Mouse (Mus musculus): Measurements from ENCODE around the gene Slc34a1.

Gene Slc34a1

DNA sequence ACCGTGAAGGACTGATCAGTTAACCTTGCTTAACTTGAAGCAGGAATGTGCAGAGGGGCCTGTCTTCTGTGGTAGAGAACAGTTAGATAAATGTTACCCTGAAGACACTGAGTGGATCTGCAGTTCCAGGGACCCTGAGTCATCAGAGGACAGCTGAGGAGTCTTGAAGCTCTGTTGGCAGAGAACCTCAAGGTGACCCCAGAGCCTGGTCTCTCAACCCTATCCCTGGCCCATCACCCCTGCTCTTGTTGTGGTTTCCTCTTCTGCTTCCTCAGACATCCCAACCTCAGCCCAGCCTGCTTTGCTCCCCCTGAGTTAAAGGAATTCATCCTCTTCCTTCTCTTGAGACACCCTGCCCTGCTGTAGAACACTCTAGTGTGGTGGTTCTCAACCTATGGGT, at the start of gene Slc34a1:
TSS of gene Slc34a1 (plus strand) at position 100 of the 400 bp plus-strand sequence.
- DNase-seq (ENCODE audit: low spot score in 2 of 2): no peak

DNA sequence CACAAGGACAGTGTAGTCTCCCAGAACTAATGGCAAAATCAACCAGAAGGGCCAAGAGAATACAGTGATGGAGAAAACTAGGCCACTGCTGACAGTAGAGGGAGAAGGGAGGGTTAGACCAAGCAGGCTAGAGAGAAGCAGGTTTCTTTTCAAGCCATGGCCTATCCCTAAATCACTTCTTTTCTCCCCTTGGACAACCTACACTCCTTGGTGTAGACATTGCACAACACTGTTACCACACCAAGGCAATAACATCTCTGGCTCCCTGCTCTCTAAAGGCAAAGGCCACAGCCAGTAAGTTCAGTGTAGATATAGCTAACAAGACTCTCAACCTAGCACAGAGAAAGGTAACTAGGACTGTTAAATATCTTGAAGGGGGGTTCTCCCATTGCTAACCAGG, 36.8 kb upstream of the Slc34a1 start:
- no peak for DNase-seq (ENCODE audit: low spot score in 2 of 2)

- no peak for DNase-seq (ENCODE audit: low spot score in 2 of 2)
Measured at GRCm38 (mm10) chr13:55361974-55362452, 36.0 kb upstream of the Slc34a1 start.

DNA sequence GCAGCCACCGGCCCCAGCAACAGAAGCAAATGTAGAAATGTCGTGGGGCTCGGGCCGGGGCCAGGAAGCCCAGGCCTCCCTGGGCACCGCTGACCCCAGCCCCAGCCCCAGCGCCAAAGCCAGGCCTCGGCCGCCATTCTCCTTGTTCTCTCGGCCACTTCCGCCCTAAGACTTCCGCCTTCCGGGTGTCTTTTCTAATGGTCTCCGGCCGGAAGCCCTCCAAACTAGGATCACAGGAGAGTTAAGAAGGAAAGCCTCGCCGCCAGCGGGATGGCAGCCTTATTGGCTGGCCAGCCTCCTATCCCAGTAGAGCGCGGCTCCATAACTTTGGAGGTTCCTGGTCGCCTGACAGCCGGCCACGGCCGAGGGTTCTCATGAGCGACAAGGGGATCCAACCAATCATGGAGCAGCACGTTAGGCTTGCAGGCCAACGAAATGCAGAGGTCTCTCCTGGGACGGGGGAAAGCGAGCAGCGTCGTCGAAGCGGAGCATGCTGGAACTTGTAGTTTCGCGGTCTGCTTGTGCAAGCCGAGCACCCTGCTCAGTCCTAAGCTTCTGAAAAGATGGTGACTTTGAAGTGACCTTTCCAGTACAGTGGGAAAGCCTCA, 35.4 kb upstream of the Slc34a1 start, which contains the start of gene Lman2:
TSS of gene Lman2 (minus strand) at position 331 of the 608 bp plus-strand sequence.
- peak; percentile 90 to 97 for DNase-seq (ENCODE audit: low spot score in 2 of 2)

GRCm38 (mm10) chr13:55368401-55368800, 29.6 kb upstream of the Slc34a1 start:
- DNase-seq (ENCODE audit: low spot score in 2 of 2): no peak

DNA sequence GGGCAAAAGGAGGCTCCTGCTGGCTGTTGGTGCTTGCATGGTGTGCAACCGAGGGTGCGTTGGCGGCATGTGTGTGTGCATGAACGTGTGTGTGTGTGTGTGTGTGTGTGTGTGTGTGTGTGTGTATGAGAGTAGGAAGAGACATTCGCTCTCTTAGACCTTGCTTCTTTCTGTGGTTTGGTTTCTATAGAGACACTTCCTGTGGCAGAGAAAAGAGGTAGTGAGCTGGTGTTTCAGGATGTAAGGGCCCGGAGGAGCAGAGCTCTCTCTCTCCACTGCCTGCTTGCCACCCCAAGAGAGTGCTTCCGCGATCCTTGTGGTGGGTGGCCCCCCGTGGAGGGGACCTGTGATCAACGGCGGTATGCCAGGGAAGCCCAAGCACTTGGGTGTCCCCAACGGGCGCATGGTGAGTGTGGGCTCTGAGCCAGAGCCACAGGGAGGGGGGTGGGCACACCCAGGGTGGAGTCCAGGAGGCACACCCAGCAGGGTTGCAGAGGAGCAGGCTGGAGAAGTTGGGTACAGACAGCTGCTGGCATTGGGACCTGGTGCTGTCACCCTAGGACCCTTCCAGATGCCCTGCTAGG, 28.4 kb upstream of the Slc34a1 start, which contains the start of gene Rgs14:
TSS of gene Rgs14 (plus strand) at position 202 of the 584 bp plus-strand sequence.
- DNase-seq (ENCODE audit: low spot score in 2 of 2): no peak

GRCm38 (mm10) chr13:55370234-55370633, 27.8 kb upstream of the Slc34a1 start:
- no peak for DNase-seq (ENCODE audit: low spot score in 2 of 2)

GRCm38 (mm10) chr13:55371007-55371681, 26.8 kb upstream of the Slc34a1 start:
- no peak for DNase-seq (ENCODE audit: low spot score in 2 of 2)

DNA sequence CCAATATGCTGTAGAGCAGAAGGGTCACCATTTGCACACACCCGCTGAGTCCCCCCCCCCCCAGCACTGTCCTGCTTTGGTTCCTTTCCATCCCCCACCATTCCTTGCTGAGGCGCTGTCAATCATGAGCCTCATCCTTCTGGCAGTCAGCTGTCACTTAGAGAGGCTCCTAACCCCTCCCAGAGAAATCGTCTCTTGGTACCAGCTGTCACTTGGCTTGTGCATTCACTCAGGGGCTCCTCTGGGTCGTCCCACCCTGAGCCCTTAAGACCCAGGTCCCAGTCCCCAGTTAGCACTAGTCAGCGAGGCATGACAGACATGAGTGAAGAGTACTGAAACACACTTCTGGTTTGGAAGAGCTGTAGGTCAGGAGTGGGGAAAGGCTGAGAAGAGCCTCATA, 26.2 kb upstream of the Slc34a1 start:
- DNase-seq (ENCODE audit: low spot score in 2 of 2): no peak

DNA sequence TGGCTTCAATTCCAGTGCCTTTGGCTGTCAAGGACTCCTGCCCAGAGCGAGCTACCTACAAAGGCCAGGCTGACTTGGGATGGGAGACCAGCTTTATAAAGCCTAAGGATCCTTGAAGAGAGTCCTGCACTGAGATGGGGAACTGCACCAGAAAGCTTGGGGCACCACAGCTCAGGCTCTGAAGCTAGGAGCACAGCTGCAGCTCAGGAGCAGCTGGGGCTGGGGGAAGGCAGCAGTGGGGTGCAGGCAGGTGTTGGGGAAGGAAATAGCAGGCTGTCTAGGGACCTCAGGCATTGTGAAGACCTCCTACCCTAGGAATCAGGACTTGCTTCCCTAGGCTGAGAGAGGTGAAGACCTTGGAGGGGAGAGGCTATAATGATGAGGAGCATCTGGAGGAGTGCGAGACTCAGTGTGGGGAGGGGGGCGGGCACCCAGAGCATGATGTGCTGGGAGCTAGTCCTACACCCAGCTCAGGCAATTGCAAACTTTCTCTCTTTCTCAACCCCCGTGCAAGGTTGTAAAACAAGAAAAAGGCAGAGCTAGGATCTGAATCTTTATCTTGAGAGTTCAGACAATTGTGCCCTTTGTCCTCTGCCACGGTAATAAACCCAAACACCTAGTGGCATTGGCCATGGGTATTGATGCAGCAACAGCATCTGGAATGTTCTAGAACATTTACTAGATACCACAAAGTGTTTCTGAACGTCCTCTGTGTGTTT, 23.6 kb upstream of the Slc34a1 start:
- DNase-seq (ENCODE audit: low spot score in 2 of 2): no peak

- DNase-seq (ENCODE audit: low spot score in 2 of 2): no peak
Measured at GRCm38 (mm10) chr13:55375877-55376276, 22.1 kb upstream of the Slc34a1 start.

DNA sequence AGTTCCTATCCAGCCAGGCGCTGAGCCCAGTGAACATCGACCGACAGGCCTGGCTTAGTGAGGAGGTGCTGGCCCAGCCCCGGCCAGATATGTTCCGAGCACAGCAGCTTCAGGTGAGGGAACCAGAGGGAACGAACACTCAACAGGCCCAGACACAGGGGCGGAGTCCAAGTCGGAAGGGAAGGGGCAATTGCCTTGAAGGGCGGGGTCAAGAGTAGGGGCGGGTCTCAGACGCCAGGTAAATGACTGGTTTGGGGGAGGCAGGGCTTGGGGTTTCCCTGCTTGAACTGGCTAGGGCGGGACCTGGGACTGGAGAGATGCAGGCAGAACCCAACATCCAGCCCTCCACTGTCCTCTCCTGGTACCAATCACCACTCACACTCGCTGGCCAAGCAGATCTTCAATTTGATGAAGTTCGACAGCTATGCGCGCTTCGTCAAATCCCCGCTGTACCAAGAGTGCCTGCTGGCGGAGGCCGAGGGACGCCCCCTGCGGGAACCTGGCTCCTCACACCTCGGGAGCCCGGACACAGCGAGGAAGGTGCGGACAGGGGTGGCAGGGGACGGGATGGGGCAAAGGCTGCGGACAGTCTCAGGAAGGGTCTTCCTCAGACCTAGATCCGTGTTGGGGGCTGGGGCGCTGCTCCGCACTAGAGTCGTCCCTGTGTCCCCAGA, 18.9 kb upstream of the Slc34a1 start:
- DNase-seq (ENCODE audit: low spot score in 2 of 2): no peak

DNA sequence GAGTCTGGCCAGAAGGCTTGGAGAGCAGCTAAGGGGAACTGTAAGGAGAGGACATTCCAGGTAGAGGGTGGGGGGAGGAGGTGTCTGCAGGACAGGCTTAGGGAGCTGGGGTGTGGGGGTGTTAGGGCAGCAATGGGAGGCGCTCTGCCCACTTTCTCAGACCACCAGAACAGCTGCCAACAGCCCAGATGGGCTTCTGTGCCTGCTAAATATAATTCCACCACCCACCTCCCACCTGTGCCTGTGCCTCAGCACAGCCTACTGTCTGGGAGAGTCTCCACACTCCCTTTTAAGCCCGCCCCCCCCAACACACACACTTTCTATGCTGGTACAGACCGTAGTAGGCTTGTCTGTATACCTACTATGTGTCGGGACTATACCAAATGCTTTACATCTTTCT, 16.2 kb upstream of the Slc34a1 start:
- DNase-seq (ENCODE audit: low spot score in 2 of 2): no peak

- no peak for DNase-seq (ENCODE audit: low spot score in 2 of 2)
Measured at GRCm38 (mm10) chr13:55390644-55391043, 7.3 kb upstream of the Slc34a1 start.

DNA sequence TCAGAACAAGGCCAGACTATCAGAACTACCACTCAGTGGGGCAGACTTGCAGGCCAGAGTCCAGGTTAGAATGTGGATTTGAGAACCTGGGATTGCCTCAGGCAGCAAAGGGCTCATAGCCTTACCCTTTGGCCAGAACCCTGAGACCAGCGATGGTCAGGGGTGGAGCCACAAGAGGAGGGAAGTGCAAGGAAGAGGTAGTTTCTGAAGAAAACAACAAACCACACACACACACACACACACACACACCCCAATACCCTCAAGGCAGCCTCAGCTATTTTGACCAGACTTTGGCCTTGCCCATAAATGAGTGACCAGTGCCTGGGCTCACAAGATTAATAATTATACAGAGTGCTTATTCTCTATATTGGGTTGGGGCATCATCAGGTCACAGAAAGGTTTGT, 6.4 kb upstream of the Slc34a1 start:
- DNase-seq (ENCODE audit: low spot score in 2 of 2): no peak

DNA sequence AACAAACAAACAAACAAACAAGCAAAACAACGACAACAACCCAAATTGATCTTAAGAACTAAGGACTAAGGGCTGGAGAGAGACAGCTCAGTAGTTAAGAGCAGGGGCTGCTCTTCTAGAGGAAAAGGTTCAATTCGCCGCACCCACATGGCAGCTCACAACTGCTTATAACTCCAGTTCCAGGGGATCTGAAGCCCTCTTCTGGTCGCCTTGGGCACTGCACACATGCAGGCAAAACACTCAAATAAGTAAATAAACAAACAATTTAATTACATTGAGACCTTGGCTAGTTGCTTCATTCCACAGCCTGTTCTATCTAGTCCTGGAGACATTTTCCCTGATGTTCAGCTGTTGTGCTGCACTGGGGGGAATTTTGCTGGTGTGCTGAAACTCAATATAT, 5.1 kb upstream of the Slc34a1 start:
- no peak for DNase-seq (ENCODE audit: low spot score in 2 of 2)

GRCm38 (mm10) chr13:55399300-55400038, 1.5 kb downstream of the Slc34a1 start:
- peak in 1 of 2 experiments; percentile 36 for DNase-seq (ENCODE audit: low spot score in 2 of 2)

- DNase-seq (ENCODE audit: low spot score in 2 of 2): no peak
Measured at GRCm38 (mm10) chr13:55400039-55400346, 2.0 kb downstream of the Slc34a1 start.

GRCm38 (mm10) chr13:55403266-55403665, 5.3 kb downstream of the Slc34a1 start:
- no peak for DNase-seq (ENCODE audit: low spot score in 2 of 2)

DNA sequence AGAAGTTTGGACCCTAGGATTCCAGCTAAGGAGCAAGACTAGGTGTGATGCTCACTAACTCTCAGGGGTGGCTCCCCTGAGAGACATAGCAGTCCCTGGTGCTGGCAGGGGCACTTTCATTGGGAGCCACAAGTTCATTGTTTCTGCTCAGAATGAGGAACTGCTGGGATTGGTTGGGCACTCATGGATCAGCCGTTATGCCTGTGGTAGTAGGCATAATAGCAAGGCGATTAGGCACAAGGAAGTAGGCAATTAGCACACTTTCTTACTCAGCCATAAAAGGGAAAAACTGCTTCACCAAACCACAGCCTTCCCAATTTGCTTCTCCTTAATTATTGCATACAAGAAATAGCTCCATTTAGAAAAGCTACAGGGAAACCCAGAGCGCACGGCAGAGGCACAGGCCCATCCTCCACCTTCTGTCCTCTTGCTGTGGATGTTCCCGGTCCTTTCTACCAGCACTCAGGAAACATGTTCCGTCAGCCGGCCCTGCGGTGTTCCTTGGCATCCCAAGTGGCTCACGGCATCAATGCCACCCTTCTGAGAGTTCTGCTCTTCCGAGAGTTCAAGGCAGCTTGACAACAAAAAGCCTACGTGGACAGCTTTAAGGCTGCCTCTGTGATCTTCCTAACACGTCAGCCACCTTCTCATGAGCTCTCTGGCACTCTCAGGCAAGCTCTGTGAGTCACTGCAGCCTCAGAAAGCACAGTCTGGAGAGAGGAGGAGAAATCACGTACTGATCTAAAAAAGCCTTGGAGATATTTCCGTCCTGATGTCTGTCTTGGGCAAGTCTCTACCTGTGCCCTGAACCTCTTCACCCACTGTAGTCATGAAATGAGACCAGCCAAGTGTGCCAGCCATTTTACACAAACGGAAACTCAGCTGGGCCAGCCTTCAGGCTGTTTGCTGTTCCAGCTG, 6.2 kb downstream of the Slc34a1 start:
- DNase-seq (ENCODE audit: low spot score in 2 of 2): peak in 1 of 2 experiments; percentile 62
